In the genomic region with DNA sequence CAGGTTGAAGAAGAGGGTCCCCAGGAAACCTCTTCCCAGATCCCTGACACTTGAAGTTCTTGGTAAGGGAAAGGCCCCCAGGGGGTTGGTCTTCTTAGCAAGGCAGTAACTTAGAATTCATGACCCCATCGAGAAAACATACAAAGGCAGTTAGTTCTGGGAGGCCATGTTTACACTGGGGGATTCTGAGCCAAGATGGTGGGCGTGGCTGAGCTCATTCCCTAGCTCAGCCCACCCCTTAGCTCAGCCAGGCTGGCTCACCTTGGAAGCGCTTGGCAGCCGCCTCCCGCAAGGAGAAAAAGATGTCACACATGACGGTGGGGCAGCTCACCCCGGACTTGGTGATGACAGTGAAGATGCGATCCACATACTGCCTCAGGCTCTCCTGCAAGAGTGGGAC, we compare ENCODE assay signal across 28 mouse cellular contexts. TPM values are rescaled to one million over a fixed set of nuclear protein-coding genes. Genes with fewer than 3 reads are reported as not detected.
"Had no signal": no experiment of that assay in that cellular context is flagged by ENCODE, and none has a peak within 500 bp of the region (broad histone marks: within the 10 kb centered on the region; RNA-seq: fewer than 3 reads in every experiment).

No protein-coding gene starts in this region.

- H3K4me2 ChIP-seq: limb, embryonic 13.5 days; limb, embryonic 15.5 days; liver, embryonic 12.5 days; midbrain, embryonic 12.5 days; neural tube, embryonic 13.5 days; neural tube, embryonic 15.5 days had no signal

- H3K27ac ChIP-seq: limb, embryonic 13.5 days; limb, embryonic 15.5 days; liver, embryonic 12.5 days; liver, embryonic 14.5 days; midbrain, embryonic 10.5 days; midbrain, embryonic 12.5 days; neural tube, embryonic 13.5 days; neural tube, embryonic 15.5 days had no signal

- ATAC-seq: liver, embryonic 12.5 days; midbrain, embryonic 16.5 days had no signal

- H3K4me3 ChIP-seq: limb, embryonic 13.5 days; limb, embryonic 15.5 days; liver, embryonic 12.5 days; midbrain, embryonic 10.5 days; midbrain, embryonic 12.5 days; myocyte; neural tube, embryonic 13.5 days; neural tube, embryonic 15.5 days had no signal

- H3K9ac ChIP-seq: limb, embryonic 13.5 days; limb, embryonic 15.5 days; liver, embryonic 12.5 days; liver, embryonic 14.5 days; midbrain, embryonic 12.5 days; neural tube, embryonic 13.5 days; neural tube, embryonic 15.5 days had no signal

- DNase-seq: lung, adult 2 months; lung, postnatal 4 days; midbrain, embryonic 14.5 days; retina, postnatal 1 day; right cerebral cortex, adult 18-20 months; right cerebral cortex, postnatal 25 days; right cerebral cortex, postnatal 4 days; spleen, adult 18-20 months; thymus, adult 18-20 months; thymus, postnatal 14 days; thymus, postnatal 36 days had no signal

- H3K27me3 ChIP-seq: limb, embryonic 13.5 days; limb, embryonic 15.5 days; liver, embryonic 12.5 days; midbrain, embryonic 12.5 days; neural tube, embryonic 13.5 days; neural tube, embryonic 15.5 days had no signal

- H3K4me1 ChIP-seq: limb, embryonic 13.5 days; limb, embryonic 15.5 days; midbrain, embryonic 10.5 days; midbrain, embryonic 12.5 days; neural tube, embryonic 13.5 days; neural tube, embryonic 15.5 days had no signal

- H3K9me3 ChIP-seq: limb, embryonic 13.5 days; limb, embryonic 15.5 days; liver, embryonic 12.5 days; midbrain, embryonic 10.5 days; midbrain, embryonic 12.5 days; neural tube, embryonic 13.5 days; neural tube, embryonic 15.5 days had no signal

RNA-seq across cellular contexts. Expression of gene 1700029H14Rik, which starts 22.4 kb away (rescaled TPM):
- total RNA-seq: liver, adult 2 months; megakaryocyte-erythroid progenitor cell, adult 5-6 weeks had no signal
- polyA plus RNA-seq: limb, embryonic 13.5 days; limb, embryonic 15.5 days; liver, adult 2 months; liver, embryonic 12.5 days; liver, embryonic 16.5 days; midbrain, embryonic 10.5 days; midbrain, embryonic 12.5 days; midbrain, embryonic 14.5 days; midbrain, embryonic 16.5 days; myocyte; neural tube, embryonic 11.5 days; neural tube, embryonic 13.5 days; neural tube, embryonic 15.5 days; small intestine, adult 2 months; stomach, embryonic 14.5 days; thymus, postnatal 0 days had no signal
